Mouse (Mus musculus) olfactory bulb, adult 2 months (tissue): Measurements from ENCODE around the gene Nfic. TPM values are rescaled to one million over a fixed set of nuclear protein-coding genes. Genes with fewer than 3 reads are reported as not detected.

Experiments used
- H3K27ac ChIP-seq: fragments of 200-500 bp; 2 replicates; pipeline ENCODE4 v1.5.1; 2012; ENCODE audit warnings: low read depth, low read length; ENCODE audit not compliant: insufficient read depth
- H3K4me1 ChIP-seq: fragments of 200-500 bp; 2 replicates; pipeline ENCODE4 v1.6.1; 2012; ENCODE audit warnings: low read length; ENCODE audit not compliant: control insufficient read depth, insufficient read depth
- H3K4me3 ChIP-seq: fragments of 200-500 bp; 2 replicates; pipeline ENCODE4 v1.5.1; 2012; ENCODE audit warnings: mild to moderate bottlenecking, low read depth, low read length, moderate library complexity; ENCODE audit not compliant: insufficient read depth
- CTCF ChIP-seq: fragments of 200-500 bp; IDR thresholded peaks from 2 replicates; pipeline ENCODE4 v1.5.1; 2012; ENCODE audit warnings: low read depth, mild to moderate bottlenecking, low read length, moderate library complexity; ENCODE audit not compliant: insufficient read depth
- POLR2A ChIP-seq: fragments of 200-500 bp; IDR thresholded peaks from 2 replicates; pipeline ENCODE4 v1.6.1; 2012; ENCODE audit warnings: mild to moderate bottlenecking, low read depth, low read length, moderate library complexity; ENCODE audit not compliant: insufficient read depth
- WGBS: fragments of 180-500 bp; shearing (Covaris S2); methylation state at CpG from one replicate; pipeline ENCODE4 v1.1.7; 2018; 5-methylcytosine and 5-hydroxymethylcytosine counted together
- polyA plus RNA-seq: library from polyadenylated mRNA; stranded (reverse); fragments of >200 nt; gene quantifications from 2 replicates; pipeline ENCODE4 v1.2.4, GENCODE M21; 2012; ENCODE audit warnings: low replicate concordance; ENCODE audit not compliant: missing spikeins, insufficient read depth, insufficient read length

Gene Nfic
- polyA plus RNA-seq, 1 experiment: not detected

DNA sequence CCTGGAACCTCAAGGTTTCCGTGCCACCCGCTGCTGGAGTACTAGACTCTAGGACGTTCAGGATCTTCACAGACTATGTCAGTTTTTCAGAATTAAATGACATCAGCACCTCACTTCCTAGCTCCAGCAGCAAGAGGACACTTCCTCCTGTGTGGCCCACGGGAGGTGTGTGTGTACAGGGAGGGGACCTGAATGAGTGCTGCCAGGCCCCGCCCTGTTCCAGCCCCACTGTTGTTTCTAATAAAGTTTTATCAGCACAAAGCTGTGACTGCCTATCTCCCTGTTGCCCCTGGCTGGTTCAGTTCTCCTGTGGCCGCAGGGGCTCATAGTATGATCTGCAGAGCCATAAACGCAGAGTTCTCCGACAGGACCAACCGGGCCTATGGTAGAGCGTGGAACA lies 19.0 kb upstream of the Nfic start:
- TF ChIP-seq CTCF (no peak), POLR2A (no peak)
- no peak overlapping the region for H3K4me3 ChIP-seq
- H3K4me1 ChIP-seq: peaks cover 74% of the 10 kb centered on the region
- WGBS: 76% methylated on average over 10 of the region's 10 CpGs
- H3K27ac ChIP-seq: peak overlapping the region; percentile 98; the same call in 1 of the 2 replicates

GRCm38 (mm10) chr10:81473003-81473451 lies 17.6 kb upstream of the Nfic start:
- TF ChIP-seq POLR2A: no peak
- no peak for TF ChIP-seq CTCF
- peaks cover 78% of the 10 kb centered on the region for H3K4me1 ChIP-seq
- H3K27ac ChIP-seq: peak overlapping the region; percentile 98
- WGBS: 2% methylated on average over 21 of the region's 22 CpGs
- peak overlapping the region; percentile 53 for H3K4me3 ChIP-seq

- 5% methylated on average over 18 of the region's 18 CpGs for WGBS
- Histone ChIP-seq H3K4me3 (peak overlapping the region; percentile 42), H3K27ac (peak overlapping the region; percentile 58), H3K4me1 (peaks cover 76% of the 10 kb centered on the region)
- no peak for TF ChIP-seq CTCF
- no peak for TF ChIP-seq POLR2A
Measured at GRCm38 (mm10) chr10:81472403-81473002, 17.1 kb upstream of the Nfic start.

- 54% methylated on average over 18 of the region's 18 CpGs for WGBS
- Histone ChIP-seq H3K4me3 (no peak overlapping the region), H3K27ac (no peak overlapping the region), H3K4me1 (peaks cover 63% of the 10 kb centered on the region)
- no peak for TF ChIP-seq POLR2A
- no peak for TF ChIP-seq CTCF
Measured at GRCm38 (mm10) chr10:81470454-81470853, 15.0 kb upstream of the Nfic start.

DNA sequence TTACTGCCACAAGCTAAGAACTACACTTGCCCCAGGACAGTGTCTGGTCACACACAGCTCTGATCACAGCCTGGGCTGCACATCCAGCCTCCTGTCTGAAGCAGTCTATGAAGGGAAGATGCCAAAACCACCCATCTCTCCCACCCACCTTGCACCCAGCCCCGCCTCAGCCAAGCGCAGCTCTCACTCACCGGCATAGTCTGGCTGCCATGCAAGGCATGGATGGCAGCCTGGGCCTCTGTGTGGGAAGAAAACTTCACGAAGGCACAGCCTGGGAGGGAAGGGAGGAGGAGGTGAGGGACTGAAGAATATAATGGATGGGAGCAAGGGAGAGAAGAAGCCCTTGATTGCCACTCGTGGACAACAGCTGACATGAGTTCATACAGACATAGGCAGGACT lies 13.8 kb upstream of the Nfic start:
- TF ChIP-seq CTCF: no peak
- no peak for TF ChIP-seq POLR2A
- no peak overlapping the region for H3K4me3 ChIP-seq
- 48% methylated on average over 5 of the region's 5 CpGs for WGBS
- H3K27ac ChIP-seq: no peak overlapping the region
- peaks cover 64% of the 10 kb centered on the region for H3K4me1 ChIP-seq

DNA sequence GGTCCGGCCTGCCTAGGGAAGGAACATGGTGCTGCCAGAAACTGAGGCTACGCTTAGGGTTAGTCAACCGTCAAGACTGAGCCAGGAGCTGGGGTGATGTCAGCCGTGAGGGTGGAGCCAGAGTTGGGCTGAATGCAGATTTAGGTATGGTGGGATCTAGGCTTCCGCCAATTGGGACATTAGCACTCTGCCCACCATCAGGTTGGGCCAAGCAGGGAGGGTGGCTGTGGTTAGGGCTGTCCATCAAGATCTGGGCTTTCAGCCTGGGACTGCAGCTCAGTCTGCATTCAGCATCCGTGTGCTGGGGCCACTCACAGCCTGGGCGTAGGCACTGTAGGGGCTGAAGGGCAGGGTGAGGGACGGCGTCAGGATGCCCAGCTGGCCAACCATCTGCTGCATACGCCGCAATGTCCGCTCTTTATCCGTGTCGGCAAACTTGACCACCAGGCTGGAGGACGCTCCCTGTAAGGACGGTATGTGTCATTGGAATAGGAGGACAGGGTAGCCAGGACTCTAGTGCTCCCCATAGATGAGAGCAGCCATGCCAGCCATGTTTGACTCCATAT lies 12.3 kb upstream of the Nfic start:
- H3K27ac ChIP-seq: no peak overlapping the region
- H3K4me3 ChIP-seq: no peak overlapping the region
- H3K4me1 ChIP-seq: peaks cover 53% of the 10 kb centered on the region
- TF ChIP-seq CTCF (no peak), POLR2A (no peak)
- 79% methylated on average over 16 of the region's 16 CpGs for WGBS

DNA sequence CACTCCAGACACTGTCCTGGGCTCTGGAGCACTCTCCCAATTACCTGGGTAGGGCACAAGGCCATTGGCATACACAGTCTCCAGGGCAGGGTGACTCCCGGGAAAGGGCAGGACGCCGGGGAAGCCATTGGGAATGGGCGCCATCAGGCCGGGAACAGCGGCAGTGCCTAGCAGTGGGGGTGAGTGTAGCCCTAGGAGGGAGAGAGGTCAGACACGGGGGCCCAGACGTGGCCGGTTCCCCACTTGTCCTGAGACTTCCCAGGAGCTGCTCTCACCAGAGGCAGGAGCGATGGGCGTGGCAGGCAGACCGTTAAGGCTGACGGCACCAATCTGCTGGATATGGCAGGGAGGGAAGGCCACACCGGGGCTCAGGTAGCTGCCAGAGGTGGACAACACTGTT lies 11.4 kb upstream of the Nfic start:
- WGBS: 77% methylated on average over 14 of the region's 14 CpGs
- Histone ChIP-seq H3K27ac (no peak overlapping the region), H3K4me3 (no peak overlapping the region), H3K4me1 (peaks cover 48% of the 10 kb centered on the region)
- TF ChIP-seq POLR2A (no peak), CTCF (no peak)

DNA sequence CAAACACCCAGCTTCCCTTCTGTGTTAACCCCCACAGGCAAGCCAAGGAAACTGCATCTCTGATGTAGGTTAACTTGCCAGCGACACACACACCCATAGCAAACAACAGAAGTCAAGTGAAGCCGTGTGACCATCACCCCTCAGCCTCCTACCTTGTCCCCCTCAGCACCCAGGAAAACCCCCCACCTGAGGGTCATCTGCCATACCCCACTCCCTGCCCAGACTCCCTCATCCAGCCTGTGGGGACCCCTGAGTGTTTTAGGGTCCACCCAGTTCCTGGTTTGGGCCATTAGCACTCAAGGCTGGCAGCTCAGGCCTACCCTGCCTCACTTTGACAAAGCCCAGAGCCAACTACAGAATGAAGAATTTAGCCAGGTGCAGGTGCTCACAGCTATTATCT lies 10.6 kb upstream of the Nfic start:
- 69% methylated on average over 2 of the region's 2 CpGs for WGBS
- Histone ChIP-seq H3K27ac (no peak overlapping the region), H3K4me3 (no peak overlapping the region), H3K4me1 (peaks cover 46% of the 10 kb centered on the region)
- TF ChIP-seq CTCF: no peak
- no peak for TF ChIP-seq POLR2A

DNA sequence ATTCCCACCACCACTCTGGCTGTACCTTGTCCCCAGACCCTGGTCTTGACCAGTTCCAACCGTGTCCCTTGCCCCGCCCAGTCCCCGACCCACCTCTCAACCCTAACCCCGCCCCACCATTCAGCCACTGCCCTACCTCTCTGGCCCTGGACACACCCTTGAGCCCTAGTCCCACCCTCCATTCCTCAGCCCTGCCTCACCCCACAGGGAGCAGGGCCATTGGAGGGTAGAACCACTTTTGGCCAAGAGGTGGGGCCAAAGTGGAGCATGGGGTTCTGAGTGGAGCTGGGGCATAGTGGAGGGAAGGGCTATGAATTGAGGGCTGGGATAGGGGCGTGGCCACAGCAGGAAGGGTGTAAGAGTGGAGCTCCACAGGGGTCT lies 9.8 kb upstream of the Nfic start:
- 14% methylated on average over 5 of the region's 5 CpGs for WGBS

More for the DNA sequence above, 9.8 kb upstream of the Nfic start:
- peaks cover 47% of the 10 kb centered on the region for H3K4me1 ChIP-seq
- TF ChIP-seq CTCF (no peak), POLR2A (no peak)
- no peak overlapping the region for H3K27ac ChIP-seq
- no peak overlapping the region for H3K4me3 ChIP-seq
